Mouse (Mus musculus) liver, postnatal 0 days (tissue): Measurements from ENCODE around the gene Rpl10-ps3. TPM values are rescaled to one million over a fixed set of nuclear protein-coding genes. Genes with fewer than 3 reads are reported as not detected.

Experiments
- ATAC-seq: fragments of 200-750 bp; cut with Nextera tagmentation; 2 replicates; pipeline ENCODE4 v1.8.0; 2017; ENCODE audit warnings: mild to moderate bottlenecking, moderate library complexity
- DNase-seq: peaks from one replicate; pipeline ENCODE4 v3.0.0-alpha.2; 2016
- H3K27ac ChIP-seq: fragments of 300-500 bp; sonication (generic); 2 replicates; pipeline ENCODE4 v1.5.1; 2014; ENCODE audit warnings: antibody characterized with exemption, moderate library complexity, mild to moderate bottlenecking, low read depth
- H3K27me3 ChIP-seq: fragments of 300-500 bp; sonication (generic); 2 replicates; pipeline ENCODE4 v1.6.1; 2014; ENCODE audit warnings: low read length, control low read depth, mixed read lengths; ENCODE audit not compliant: insufficient read depth
- H3K36me3 ChIP-seq: fragments of 300-500 bp; sonication (generic); replicated peaks from 2 replicates; pipeline ENCODE4 v1.6.1; 2014; ENCODE audit warnings: mild to moderate bottlenecking, control low read depth, low read length, moderate library complexity, mixed read lengths; ENCODE audit not compliant: insufficient read depth
- H3K4me1 ChIP-seq: fragments of 300-500 bp; sonication (generic); 2 replicates; pipeline ENCODE4 v1.6.1; 2014; ENCODE audit warnings: antibody characterized with exemption, mild to moderate bottlenecking, control low read depth; ENCODE audit not compliant: insufficient read depth
- H3K4me2 ChIP-seq: fragments of 300-500 bp; sonication (generic); 2 replicates; pipeline ENCODE4 v1.6.1; 2014; ENCODE audit warnings: low read depth, mild to moderate bottlenecking, low read length, moderate library complexity, mixed read lengths
- H3K4me3 ChIP-seq: fragments of 300-500 bp; sonication (generic); 2 replicates; pipeline ENCODE4 v1.5.1; 2014; ENCODE audit warnings: low read depth, low read length
- H3K9ac ChIP-seq: fragments of 300-500 bp; sonication (generic); replicated peaks from 2 replicates; pipeline ENCODE4 v1.6.1; 2014; ENCODE audit warnings: mild to moderate bottlenecking, moderate library complexity
- H3K9me3 ChIP-seq: fragments of 300-500 bp; sonication (generic); 2 replicates; pipeline ENCODE4 v1.6.1; 2016; ENCODE audit warnings: mild to moderate bottlenecking, control low read depth, low read length, mixed read lengths
- CTCF ChIP-seq: sonication (generic); IDR thresholded peaks from 2 replicates; pipeline ENCODE4 v1.5.1; 2016; ENCODE audit warnings: antibody characterized with exemption, low read depth
- EP300 ChIP-seq: IDR thresholded peaks from 2 replicates; pipeline ENCODE4 v1.6.1; 2016; ENCODE audit warnings: antibody characterized with exemption, low read depth, mild to moderate bottlenecking
- WGBS: fragments of 180-500 bp; shearing (Covaris S2); extraction: QIAGEN DNeasy Blood & Tissue Kit; methylation state at CpG from one replicate; pipeline ENCODE4 v1.1.7; 2014; ENCODE audit not compliant: insufficient replicate concordance; 5-methylcytosine and 5-hydroxymethylcytosine counted together
- polyA plus RNA-seq: library from polyadenylated mRNA; unstranded; fragments of >200 nt; fragmentation: Nextera tagmentation; extraction: Ambion mirVana; gene quantifications from 2 replicates; pipeline ENCODE4 v1.2.1, GENCODE M21; 2015

Gene Rpl10-ps3
- polyA plus RNA-seq: 185 and 194 TPM in 2 replicates

GRCm38 (mm10) chr9:50344868-50345267, at the start of gene Rpl10-ps3:
Rpl10-ps3 (minus strand) TSS chr9:50344968.
- no peaks in the 10 kb centered on the region for H3K27me3 ChIP-seq
- no peak within 1 kb of the TSS for H3K4me3 ChIP-seq
- H3K9ac ChIP-seq: no peak within 1 kb of the TSS
- DNase-seq (no peak), ATAC-seq (no peak)
- 95% methylated on average over 11 of the region's 13 CpGs for WGBS
- TF ChIP-seq CTCF (no peak), EP300 (no peak)
- no peaks in the 10 kb centered on the region for H3K4me1 ChIP-seq
- no peaks in the 10 kb centered on the region for H3K36me3 ChIP-seq
- H3K9me3 ChIP-seq: no peaks in the 10 kb centered on the region; the same call in 1 of the 2 replicates
- no peak within 1 kb of the TSS for H3K27ac ChIP-seq
- no peak within 1 kb of the TSS for H3K4me2 ChIP-seq

GRCm38 (mm10) chr9:50375598-50375997, 30.8 kb upstream of the Rpl10-ps3 start:
- H3K27me3 ChIP-seq: no peaks in the 10 kb centered on the region
- H3K4me2 ChIP-seq: no peak overlapping the region
- no peak overlapping the region for H3K27ac ChIP-seq
- no peak overlapping the region for H3K9ac ChIP-seq
- WGBS: 49% methylated on average over 6 of the region's 6 CpGs
- no peaks in the 10 kb centered on the region for H3K9me3 ChIP-seq
- H3K4me3 ChIP-seq: no peak overlapping the region
- TF ChIP-seq EP300 (no peak), CTCF (no peak)
- H3K4me1 ChIP-seq: no peaks in the 10 kb centered on the region
- no peak for ATAC-seq
- no peak for DNase-seq
- no peaks in the 10 kb centered on the region for H3K36me3 ChIP-seq

GRCm38 (mm10) chr9:50374666-50375065, 29.9 kb upstream of the Rpl10-ps3 start:
- Histone ChIP-seq H3K27ac (no peak overlapping the region), H3K36me3 (no peaks in the 10 kb centered on the region), H3K4me1 (no peaks in the 10 kb centered on the region), H3K9ac (no peak overlapping the region), H3K9me3 (no peaks in the 10 kb centered on the region), H3K4me2 (no peak overlapping the region), H3K27me3 (no peaks in the 10 kb centered on the region), H3K4me3 (no peak overlapping the region)
- no peak for DNase-seq
- TF ChIP-seq EP300 (no peak), CTCF (no peak)
- no peak for ATAC-seq
- WGBS: 56% methylated on average over 5 of the region's 5 CpGs

- Histone ChIP-seq H3K4me2 (no peak overlapping the region), H3K27ac (no peak overlapping the region), H3K4me1 (no peaks in the 10 kb centered on the region), H3K9ac (no peak overlapping the region), H3K4me3 (no peak overlapping the region), H3K9me3 (no peaks in the 10 kb centered on the region), H3K36me3 (no peaks in the 10 kb centered on the region), H3K27me3 (no peaks in the 10 kb centered on the region)
- TF ChIP-seq CTCF (no peak), EP300 (no peak)
- DNase-seq (no peak), ATAC-seq (no peak)
- 75% methylated on average over 8 of the region's 8 CpGs for WGBS
Measured at GRCm38 (mm10) chr9:50368551-50369297, 24.0 kb upstream of the Rpl10-ps3 start.

- H3K4me1 ChIP-seq: no peaks in the 10 kb centered on the region
- ATAC-seq (no peak), DNase-seq (no peak)
- H3K27ac ChIP-seq: no peak overlapping the region
- TF ChIP-seq CTCF: no peak
- no peak for TF ChIP-seq EP300
- H3K4me2 ChIP-seq: no peak overlapping the region
- 61% methylated on average over 11 of the region's 11 CpGs for WGBS
- no peaks in the 10 kb centered on the region for H3K9me3 ChIP-seq
- H3K36me3 ChIP-seq: no peaks in the 10 kb centered on the region
- H3K27me3 ChIP-seq: no peaks in the 10 kb centered on the region
- no peak overlapping the region for H3K9ac ChIP-seq
- H3K4me3 ChIP-seq: no peak overlapping the region
Measured at GRCm38 (mm10) chr9:50365059-50365780, 20.5 kb upstream of the Rpl10-ps3 start.

- Histone ChIP-seq H3K36me3 (no peaks in the 10 kb centered on the region), H3K27me3 (no peaks in the 10 kb centered on the region), H3K4me1 (no peaks in the 10 kb centered on the region), H3K9ac (no peak overlapping the region), H3K9me3 (no peaks in the 10 kb centered on the region), H3K4me3 (no peak overlapping the region), H3K27ac (no peak overlapping the region), H3K4me2 (no peak overlapping the region)
- DNase-seq: no peak
- 20% methylated on average over 2 of the region's 2 CpGs for WGBS
- no peak for ATAC-seq
- TF ChIP-seq EP300: no peak
- TF ChIP-seq CTCF: no peak
Measured at GRCm38 (mm10) chr9:50363962-50364361, 19.2 kb upstream of the Rpl10-ps3 start.
